Mouse (Mus musculus): ENCODE measurements around the gene Rab25. TPM values are rescaled to one million over a fixed set of nuclear protein-coding genes. Genes with fewer than 3 reads are reported as not detected.

Rab25 gene
- polyA plus RNA-seq, 1 experiment from 2014 or later = 0.78 TPM

GRCm38 (mm10) chr3:88541622-88542401 is 6.3 kb downstream of the Rab25 start:
- H3K36me3 ChIP-seq (ENCODE audit: control insufficient read depth, insufficient read depth, low read length) = peaks cover 17% of the 10 kb centered on the region
- H3K9ac ChIP-seq (ENCODE audit: low read length) = no peak overlapping the region
- H3K4me3 ChIP-seq (ENCODE audit: low read depth, low read length) = no peak overlapping the region
- no peak overlapping the region for H3K27ac ChIP-seq (ENCODE audit: low read depth, low read length)
- H3K9me3 ChIP-seq (ENCODE audit: control insufficient read depth, low read length) = no peaks in the 10 kb centered on the region
- DNase-seq (ENCODE audit: low spot score) = no peak
- H3K4me1 ChIP-seq (ENCODE audit: control insufficient read depth, insufficient read depth, low read length) = peaks cover 24% of the 10 kb centered on the region
- 79% methylated on average over 7 of the region's 7 CpGs for WGBS
- H3K27me3 ChIP-seq (ENCODE audit: control insufficient read depth, insufficient read depth, low read length) = no peaks in the 10 kb centered on the region
- ATAC-seq (ENCODE audit: insufficient read depth, low FRiP score, low TSS enrichment) = no peak
- no peak overlapping the region for H3K4me2 ChIP-seq (ENCODE audit: low read depth)

- 0 out of 2 replicates have a peak overlapping the region, but pooled peaks have one; percentile 7 for H3K4me3 ChIP-seq (ENCODE audit: low read depth, low read length)
- H3K27ac ChIP-seq (ENCODE audit: low read depth, low read length) = no peak overlapping the region
- peaks cover 41% of the 10 kb centered on the region for H3K4me1 ChIP-seq (ENCODE audit: control insufficient read depth, insufficient read depth, low read length)
- H3K27me3 ChIP-seq (ENCODE audit: control insufficient read depth, insufficient read depth, low read length) = no peaks in the 10 kb centered on the region
- WGBS = 77% methylated on average over 5 of the region's 5 CpGs
- no peaks in the 10 kb centered on the region for H3K9me3 ChIP-seq (ENCODE audit: control insufficient read depth, low read length)
- no peak overlapping the region for H3K4me2 ChIP-seq (ENCODE audit: low read depth)
- ATAC-seq (ENCODE audit: insufficient read depth, low FRiP score, low TSS enrichment) (no peak), DNase-seq (ENCODE audit: low spot score) (no peak)
- H3K9ac ChIP-seq (ENCODE audit: low read length) = 0 out of 2 replicates have a peak overlapping the region, but pooled peaks have one; percentile 8
- H3K36me3 ChIP-seq (ENCODE audit: control insufficient read depth, insufficient read depth, low read length) = peaks cover 23% of the 10 kb centered on the region
These were observed 8.0 kb downstream of the Rab25 start for GRCm38 (mm10) chr3:88540085-88540484.

- 20% methylated on average over 3 of the region's 3 CpGs for WGBS
- DNase-seq (ENCODE audit: low spot score) = peak; percentile 52
- Histone ChIP-seq H3K4me1 (ENCODE audit: control insufficient read depth, insufficient read depth, low read length) (peaks cover 48% of the 10 kb centered on the region), H3K27ac (ENCODE audit: low read depth, low read length) (no peak overlapping the region), H3K9me3 (ENCODE audit: control insufficient read depth, low read length) (no peaks in the 10 kb centered on the region), H3K27me3 (ENCODE audit: control insufficient read depth, insufficient read depth, low read length) (no peaks in the 10 kb centered on the region), H3K4me3 (ENCODE audit: low read depth, low read length) (no peak overlapping the region), H3K4me2 (ENCODE audit: low read depth) (no peak overlapping the region), H3K36me3 (ENCODE audit: control insufficient read depth, insufficient read depth, low read length) (peaks cover 23% of the 10 kb centered on the region), H3K9ac (ENCODE audit: low read length) (no peak overlapping the region)
- no peak for ATAC-seq (ENCODE audit: insufficient read depth, low FRiP score, low TSS enrichment)
These were observed 8.7 kb downstream of the Rab25 start for GRCm38 (mm10) chr3:88539397-88539796.

- DNase-seq (ENCODE audit: low spot score) (peak; percentile 35), ATAC-seq (ENCODE audit: insufficient read depth, low FRiP score, low TSS enrichment) (0 out of 2 replicates have a peak, but pooled peaks have one; percentile 7)
- H3K4me1 ChIP-seq (ENCODE audit: control insufficient read depth, insufficient read depth, low read length) = peaks cover 53% of the 10 kb centered on the region
These were observed 9.6 kb downstream of the Rab25 start for GRCm38 (mm10) chr3:88538271-88539145.

GRCm38 (mm10) chr3:88537146-88537545 is 11.0 kb downstream of the Rab25 start:
- H3K36me3 ChIP-seq (ENCODE audit: control insufficient read depth, insufficient read depth, low read length) = peaks cover 23% of the 10 kb centered on the region

More at GRCm38 (mm10) chr3:88538271-88539145, 9.6 kb downstream of the Rab25 start:
- H3K27me3 ChIP-seq (ENCODE audit: control insufficient read depth, insufficient read depth, low read length) = no peaks in the 10 kb centered on the region
- H3K27ac ChIP-seq (ENCODE audit: low read depth, low read length) = peak overlapping the region; percentile 56
- peak overlapping the region; percentile 15; the same call in 1 of the 2 replicates for H3K4me2 ChIP-seq (ENCODE audit: low read depth)
- WGBS = 37% methylated on average over 9 of the region's 9 CpGs
- H3K4me3 ChIP-seq (ENCODE audit: low read depth, low read length) = peak overlapping the region; percentile 13
- H3K9me3 ChIP-seq (ENCODE audit: control insufficient read depth, low read length) = no peaks in the 10 kb centered on the region
- H3K9ac ChIP-seq (ENCODE audit: low read length) = no peak overlapping the region; the same call in 1 of the 2 replicates
- H3K36me3 ChIP-seq (ENCODE audit: control insufficient read depth, insufficient read depth, low read length) = peaks cover 23% of the 10 kb centered on the region

GRCm38 (mm10) chr3:88536103-88536930 is 11.8 kb downstream of the Rab25 start:
- DNase-seq (ENCODE audit: low spot score) = peak; percentile 76
- WGBS = 13% methylated on average over 64 of the region's 64 CpGs
- Histone ChIP-seq H3K9me3 (ENCODE audit: control insufficient read depth, low read length) (no peaks in the 10 kb centered on the region), H3K9ac (ENCODE audit: low read length) (peak overlapping the region; percentile 97), H3K36me3 (ENCODE audit: control insufficient read depth, insufficient read depth, low read length) (peaks cover 23% of the 10 kb centered on the region), H3K4me3 (ENCODE audit: low read depth, low read length) (peak overlapping the region; percentile 80), H3K4me1 (ENCODE audit: control insufficient read depth, insufficient read depth, low read length) (peaks cover 53% of the 10 kb centered on the region), H3K4me2 (ENCODE audit: low read depth) (peak overlapping the region; percentile 66), H3K27ac (ENCODE audit: low read depth, low read length) (0 out of 2 replicates have a peak overlapping the region, but pooled peaks have one; percentile 11), H3K27me3 (ENCODE audit: control insufficient read depth, insufficient read depth, low read length) (no peaks in the 10 kb centered on the region)
- no peak for ATAC-seq (ENCODE audit: insufficient read depth, low FRiP score, low TSS enrichment)

More at GRCm38 (mm10) chr3:88537146-88537545, 11.0 kb downstream of the Rab25 start:
- Histone ChIP-seq H3K27me3 (ENCODE audit: control insufficient read depth, insufficient read depth, low read length) (no peaks in the 10 kb centered on the region), H3K4me1 (ENCODE audit: control insufficient read depth, insufficient read depth, low read length) (peaks cover 53% of the 10 kb centered on the region), H3K9ac (ENCODE audit: low read length) (no peak overlapping the region; the same call in 1 of the 2 replicates), H3K4me2 (ENCODE audit: low read depth) (peak overlapping the region; percentile 66), H3K9me3 (ENCODE audit: control insufficient read depth, low read length) (no peaks in the 10 kb centered on the region), H3K4me3 (ENCODE audit: low read depth, low read length) (peak overlapping the region; percentile 80), H3K27ac (ENCODE audit: low read depth, low read length) (0 out of 2 replicates have a peak overlapping the region, but pooled peaks have one; percentile 29)
- ATAC-seq (ENCODE audit: insufficient read depth, low FRiP score, low TSS enrichment) (no peak), DNase-seq (ENCODE audit: low spot score) (no peak)
- 63% methylated on average over 6 of the region's 6 CpGs for WGBS

GRCm38 (mm10) chr3:88535527-88535926 is 12.6 kb downstream of the Rab25 start:
- peak overlapping the region; percentile 66 for H3K4me2 ChIP-seq (ENCODE audit: low read depth)
- DNase-seq (ENCODE audit: low spot score) (no peak), ATAC-seq (ENCODE audit: insufficient read depth, low FRiP score, low TSS enrichment) (no peak)
- H3K27ac ChIP-seq (ENCODE audit: low read depth, low read length) = no peak overlapping the region
- peaks cover 23% of the 10 kb centered on the region for H3K36me3 ChIP-seq (ENCODE audit: control insufficient read depth, insufficient read depth, low read length)
- H3K27me3 ChIP-seq (ENCODE audit: control insufficient read depth, insufficient read depth, low read length) = no peaks in the 10 kb centered on the region
- 48% methylated on average over 4 of the region's 4 CpGs for WGBS
- no peaks in the 10 kb centered on the region for H3K9me3 ChIP-seq (ENCODE audit: control insufficient read depth, low read length)
- peak overlapping the region; percentile 80 for H3K4me3 ChIP-seq (ENCODE audit: low read depth, low read length)
- peak overlapping the region; percentile 97 for H3K9ac ChIP-seq (ENCODE audit: low read length)
- peaks cover 53% of the 10 kb centered on the region for H3K4me1 ChIP-seq (ENCODE audit: control insufficient read depth, insufficient read depth, low read length)

GRCm38 (mm10) chr3:88535005-88535404 is 13.1 kb downstream of the Rab25 start:
- peak overlapping the region; percentile 97 for H3K9ac ChIP-seq (ENCODE audit: low read length)
- peaks cover 20% of the 10 kb centered on the region for H3K36me3 ChIP-seq (ENCODE audit: control insufficient read depth, insufficient read depth, low read length)
- peak overlapping the region; percentile 80 for H3K4me3 ChIP-seq (ENCODE audit: low read depth, low read length)
- ATAC-seq (ENCODE audit: insufficient read depth, low FRiP score, low TSS enrichment) = no peak
- H3K4me2 ChIP-seq (ENCODE audit: low read depth) = peak overlapping the region; percentile 66
- H3K9me3 ChIP-seq (ENCODE audit: control insufficient read depth, low read length) = no peaks in the 10 kb centered on the region
- H3K27ac ChIP-seq (ENCODE audit: low read depth, low read length) = 0 out of 2 replicates have a peak overlapping the region, but pooled peaks have one; percentile 23
- WGBS = 13% methylated on average over 3 of the region's 3 CpGs
- DNase-seq (ENCODE audit: low spot score) = no peak
- H3K27me3 ChIP-seq (ENCODE audit: control insufficient read depth, insufficient read depth, low read length) = no peaks in the 10 kb centered on the region
- H3K4me1 ChIP-seq (ENCODE audit: control insufficient read depth, insufficient read depth, low read length) = peaks cover 55% of the 10 kb centered on the region
